Mouse (Mus musculus) embryonic fibroblast, embryonic 13.5 days (primary cell): ENCODE data around the gene Maff. TPM values are rescaled to one million over a fixed set of nuclear protein-coding genes. Genes with fewer than 3 reads are reported as not detected.

Experiments
- H3K27ac ChIP-seq: 2 replicates; pipeline ENCODE4 v1.5.1; 2012; ENCODE audit warnings: low read length, control low read depth, inconsistent platforms; ENCODE audit not compliant: insufficient read depth
- H3K4me1 ChIP-seq: 2 replicates; pipeline ENCODE4 v1.6.1; 2011; ENCODE audit warnings: low read length; ENCODE audit not compliant: control insufficient read depth, insufficient read depth
- H3K4me3 ChIP-seq: 2 replicates; pipeline ENCODE4 v1.5.1; 2011; ENCODE audit warnings: mild to moderate bottlenecking, control low read depth, low read length; ENCODE audit not compliant: insufficient read depth
- CTCF ChIP-seq: IDR thresholded peaks from 2 replicates; pipeline ENCODE4 v1.5.1; 2011; ENCODE audit warnings: mild to moderate bottlenecking, control low read depth, low read length, moderate library complexity, borderline replicate concordance; ENCODE audit not compliant: insufficient read depth
- POLR2A ChIP-seq: IDR thresholded peaks from 2 replicates; pipeline ENCODE4 v1.6.1; 2011; ENCODE audit warnings: low read depth, mild to moderate bottlenecking, control low read depth, low read length, moderate library complexity
- polyA plus RNA-seq: library from polyadenylated mRNA; stranded (reverse); fragments of >200 nt; gene quantifications from 2 replicates; pipeline ENCODE4 v1.2.4, GENCODE M21; 2011; ENCODE audit warnings: low read depth; ENCODE audit not compliant: missing spikeins, insufficient read length

Gene Maff
- polyA plus RNA-seq, 1 experiment = 11.7 TPM

DNA sequence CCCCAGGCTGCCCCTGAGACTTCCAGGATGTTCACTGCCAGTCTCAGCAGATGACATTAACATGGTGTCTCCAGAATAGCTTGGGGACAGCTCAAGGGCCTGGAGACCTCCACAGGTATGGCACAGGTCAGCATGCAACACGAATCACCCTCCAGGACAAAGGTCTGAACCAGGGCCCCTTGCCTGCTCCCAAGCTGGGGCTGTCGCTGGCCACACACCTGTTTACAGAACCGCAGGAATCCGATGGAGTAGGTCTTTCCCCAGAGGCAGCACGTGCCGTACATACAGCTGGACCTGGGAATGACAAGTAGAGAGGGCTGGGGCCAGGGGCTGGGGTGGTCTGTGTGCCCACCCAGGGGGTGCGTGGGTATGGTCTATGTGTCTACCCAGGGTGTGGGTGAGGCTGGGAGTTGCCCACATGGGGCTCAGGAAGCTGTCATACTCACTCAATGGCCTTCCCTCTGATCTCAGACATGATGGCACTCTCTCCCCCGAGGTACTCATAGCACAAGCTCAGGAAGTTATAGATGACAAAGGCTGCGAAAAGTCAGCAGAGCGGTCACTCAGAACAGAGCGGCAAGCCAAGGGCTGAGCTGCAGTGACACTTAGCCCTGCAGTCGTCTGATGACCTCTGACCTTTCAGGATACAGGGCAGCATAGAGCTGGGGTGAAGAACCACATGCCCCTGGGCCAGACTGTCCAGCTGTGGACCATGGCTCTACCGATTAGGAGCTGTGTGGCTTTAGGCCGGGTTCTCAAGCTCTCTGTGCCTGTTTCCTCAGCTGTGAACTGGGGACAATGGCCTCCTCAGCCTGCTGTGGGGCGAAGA is 23.2 kb downstream of the Maff start:
- H3K4me3 ChIP-seq = no peak overlapping the region
- H3K4me1 ChIP-seq = peaks cover 6% of the 10 kb centered on the region; the same call in 1 of the 2 replicates
- no peak for TF ChIP-seq POLR2A
- TF ChIP-seq CTCF = no peak
- H3K27ac ChIP-seq = no peak overlapping the region

DNA sequence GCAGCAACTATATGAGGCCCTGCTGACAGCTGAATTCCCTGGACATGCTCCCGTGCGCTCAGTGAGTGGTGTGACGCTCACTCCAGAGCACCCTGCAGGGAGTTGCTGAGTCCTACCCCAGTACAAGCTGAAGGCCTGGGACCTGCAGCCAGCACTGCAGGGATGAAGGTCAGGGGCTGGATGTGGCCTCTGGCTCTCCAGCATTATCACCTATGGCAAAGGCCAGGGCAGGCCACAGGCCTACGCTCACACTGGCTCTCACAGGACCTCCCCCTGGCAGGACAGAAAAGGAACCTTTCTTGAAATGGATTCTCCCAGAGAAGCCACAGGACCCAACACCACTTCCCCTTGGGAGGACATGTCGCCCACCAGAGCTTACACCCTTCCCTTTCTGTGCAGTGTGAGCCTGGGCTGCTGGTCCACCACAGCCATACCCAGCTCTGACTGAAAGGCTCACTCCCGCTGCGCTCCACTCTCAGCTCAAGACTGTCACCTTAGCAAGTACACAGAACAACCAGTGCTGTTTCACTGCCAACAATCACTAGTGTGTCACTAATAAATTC is 23.9 kb downstream of the Maff start:
- Histone ChIP-seq H3K4me3 (no peak overlapping the region), H3K27ac (no peak overlapping the region), H3K4me1 (peaks cover 6% of the 10 kb centered on the region; the same call in 1 of the 2 replicates)
- no peak for TF ChIP-seq CTCF
- no peak for TF ChIP-seq POLR2A

DNA sequence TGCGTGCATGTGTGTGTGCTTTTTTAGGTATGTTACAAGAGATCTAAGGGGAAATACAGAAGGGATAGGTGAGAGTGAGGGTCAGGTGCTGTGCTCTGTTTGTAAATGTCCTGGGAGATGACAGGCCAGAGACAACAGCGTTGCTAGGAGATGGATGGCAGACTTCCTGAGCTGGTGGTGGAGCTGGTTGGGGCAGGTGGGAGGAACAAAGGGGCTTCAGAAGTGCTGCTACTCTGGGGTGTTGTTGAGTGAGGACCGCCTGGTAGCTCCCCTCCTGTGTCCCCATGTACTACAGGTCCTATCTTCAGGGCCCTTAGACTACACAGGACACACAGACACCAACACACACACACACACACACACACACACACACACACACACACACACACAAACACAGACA is 28.3 kb downstream of the Maff start:
- Histone ChIP-seq H3K27ac (no peak overlapping the region), H3K4me3 (no peak overlapping the region), H3K4me1 (no peaks in the 10 kb centered on the region)
- TF ChIP-seq CTCF (no peak), POLR2A (no peak)

DNA sequence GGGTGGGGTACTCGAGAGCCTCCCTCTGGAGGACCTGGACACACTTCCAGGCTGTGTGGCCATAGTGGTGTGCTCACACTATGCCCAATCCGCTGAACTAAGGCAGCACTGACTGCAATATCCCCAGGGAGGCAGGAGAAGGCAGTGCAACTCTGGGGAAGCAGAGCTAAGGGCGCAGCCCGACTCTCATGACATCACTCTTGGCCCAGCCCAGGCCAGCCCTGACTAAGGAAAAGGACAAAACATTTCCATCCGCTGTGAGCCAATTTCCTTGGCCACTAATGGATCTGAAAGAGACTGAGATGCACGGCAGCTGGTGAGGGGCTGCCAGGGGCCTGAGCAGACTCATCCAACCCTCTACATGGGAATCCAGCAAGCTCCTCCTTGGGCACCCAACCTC is 31.3 kb downstream of the Maff start:
- H3K27ac ChIP-seq = no peak overlapping the region
- H3K4me3 ChIP-seq = no peak overlapping the region
- TF ChIP-seq CTCF = peak; percentile 41; the same call in 1 of the 2 replicates
- TF ChIP-seq POLR2A = no peak

DNA sequence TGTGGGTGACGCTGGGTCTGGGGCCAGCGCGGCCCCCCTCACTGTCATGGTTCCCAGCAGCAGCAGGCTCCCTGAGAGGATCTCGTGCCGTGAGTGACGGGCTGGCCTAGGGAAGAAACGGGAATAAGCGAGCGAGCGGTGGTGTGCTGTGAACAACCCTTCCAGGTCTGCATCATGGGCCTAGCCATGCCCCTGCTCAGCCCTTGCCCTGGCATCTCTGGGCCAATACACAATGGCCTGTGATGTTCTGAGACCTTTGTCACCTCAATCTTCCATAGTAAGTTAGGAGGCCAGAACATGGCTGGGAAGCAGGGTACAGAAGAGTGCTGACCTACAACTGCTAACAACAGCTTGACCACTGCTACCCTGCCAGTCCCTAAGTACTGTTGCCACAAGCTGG is 32.2 kb downstream of the Maff start:
- TF ChIP-seq CTCF (no peak), POLR2A (no peak)
- H3K27ac ChIP-seq = no peak overlapping the region
- H3K4me1 ChIP-seq = no peaks in the 10 kb centered on the region
- no peak overlapping the region for H3K4me3 ChIP-seq

More for the DNA sequence above, 31.3 kb downstream of the Maff start:
- no peaks in the 10 kb centered on the region for H3K4me1 ChIP-seq

DNA sequence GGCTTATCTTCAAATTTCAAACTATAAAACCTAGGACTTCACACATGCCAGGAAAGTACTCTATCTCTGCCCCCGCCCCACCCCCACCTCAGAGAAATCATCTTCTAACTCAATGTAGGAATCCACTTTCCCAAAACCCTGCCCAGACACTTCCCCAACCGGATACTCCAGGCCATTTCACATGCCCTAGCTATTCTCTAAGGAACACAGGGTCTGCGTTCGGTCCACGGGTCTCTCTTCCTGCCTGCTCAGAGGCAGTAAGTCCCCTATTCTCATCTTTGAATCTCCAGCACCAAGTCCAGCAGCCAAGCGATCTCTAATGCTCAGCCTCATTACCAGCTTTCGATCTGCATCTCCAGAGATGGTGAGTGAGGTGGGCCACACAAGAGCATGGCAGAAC is 33.2 kb downstream of the Maff start:
- no peak overlapping the region for H3K27ac ChIP-seq
- H3K4me1 ChIP-seq = no peaks in the 10 kb centered on the region
- no peak overlapping the region for H3K4me3 ChIP-seq
- TF ChIP-seq POLR2A = no peak
- no peak for TF ChIP-seq CTCF

DNA sequence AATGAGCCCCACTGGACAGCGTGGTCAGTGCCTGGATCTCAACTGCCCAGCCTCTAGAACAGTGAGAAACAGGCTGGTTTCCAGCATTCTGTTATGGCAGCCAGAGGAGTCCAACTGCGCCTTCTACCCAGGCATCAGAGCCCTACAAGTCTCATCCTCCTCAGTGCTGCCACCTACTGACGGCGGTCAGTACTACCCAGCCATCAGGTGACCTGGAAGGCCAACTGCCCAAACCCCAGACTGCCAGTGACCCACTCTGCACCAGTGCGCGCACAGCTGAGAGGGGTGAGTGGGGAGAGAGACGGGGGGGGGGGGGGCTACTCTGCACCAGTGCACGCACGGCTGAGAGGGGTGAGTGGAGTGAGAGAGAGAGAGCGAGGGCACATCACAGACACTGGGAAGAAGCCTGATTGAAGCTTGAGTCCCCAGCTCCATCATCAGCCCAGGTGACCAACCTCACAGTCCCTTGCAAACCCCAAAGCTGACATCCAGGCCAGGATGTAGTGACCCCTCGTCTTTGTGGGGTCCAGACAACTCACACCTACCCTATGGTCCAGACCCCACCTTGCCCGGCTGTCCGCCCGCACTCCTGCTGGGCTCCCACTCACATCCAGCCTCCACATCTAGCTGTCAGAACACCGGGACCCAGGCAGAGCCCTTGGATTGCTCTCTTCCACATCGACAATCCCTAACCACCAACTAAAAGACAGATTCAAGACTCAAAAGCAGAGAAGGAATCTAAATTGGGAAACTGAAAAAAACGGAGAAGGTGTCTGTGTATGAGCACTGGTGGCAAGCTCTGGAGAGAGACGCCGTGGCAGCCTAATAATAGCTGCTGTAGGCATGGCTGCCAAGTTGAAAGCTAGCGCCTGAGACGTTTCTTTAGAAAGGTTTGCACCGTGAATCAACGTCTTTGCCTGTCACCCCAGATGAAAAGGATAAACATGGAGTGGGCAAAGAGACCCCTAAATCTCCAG is 34.3 kb downstream of the Maff start:
- H3K4me3 ChIP-seq = no peak overlapping the region
- TF ChIP-seq CTCF (peak; percentile 78; the same call in 1 of the 2 replicates), POLR2A (no peak)
- no peaks in the 10 kb centered on the region for H3K4me1 ChIP-seq
- H3K27ac ChIP-seq = no peak overlapping the region

DNA sequence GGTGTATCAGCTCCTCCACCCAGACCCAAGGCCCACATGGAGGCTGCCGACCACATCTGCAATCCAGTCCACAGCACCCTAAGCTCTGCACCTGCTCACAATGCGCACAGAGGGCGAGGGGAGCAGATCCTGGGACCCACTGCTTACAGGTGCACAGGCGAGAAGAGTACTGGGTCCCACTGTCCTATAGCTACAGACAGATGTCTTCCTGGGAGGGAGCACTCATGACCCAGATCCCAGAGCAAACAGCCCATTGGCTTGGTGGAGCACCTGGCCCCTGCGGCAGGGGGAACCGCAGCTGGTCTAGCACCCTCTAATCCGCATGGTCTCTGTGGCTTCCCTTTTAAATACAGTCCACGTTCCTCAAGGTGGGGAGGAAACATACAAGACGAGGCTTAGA is 35.2 kb downstream of the Maff start:
- Histone ChIP-seq H3K4me3 (no peak overlapping the region), H3K27ac (no peak overlapping the region), H3K4me1 (no peaks in the 10 kb centered on the region)
- no peak for TF ChIP-seq POLR2A
- no peak for TF ChIP-seq CTCF

DNA sequence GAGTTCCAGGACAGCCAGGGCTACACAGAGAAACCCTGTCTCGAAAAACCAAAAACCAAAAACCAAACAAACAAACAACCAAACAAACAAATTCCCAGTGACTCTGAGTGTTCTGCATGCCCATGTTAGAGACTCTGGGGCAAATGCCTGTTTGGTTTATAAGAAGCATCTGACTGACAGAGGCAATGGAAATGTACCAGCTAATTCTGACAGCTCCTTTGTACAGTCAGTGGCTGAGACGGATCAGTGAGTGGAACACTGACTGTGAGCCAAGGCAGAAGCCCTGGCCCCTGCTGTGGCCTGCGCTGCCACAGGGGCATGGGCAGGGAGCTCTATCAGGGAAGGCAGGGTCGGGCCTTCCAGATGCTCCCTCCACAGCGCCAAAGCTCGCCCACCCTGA is 40.7 kb downstream of the Maff start:
- no peak overlapping the region for H3K4me3 ChIP-seq
- TF ChIP-seq CTCF = no peak
- no peak for TF ChIP-seq POLR2A
- peaks cover 13% of the 10 kb centered on the region for H3K4me1 ChIP-seq
- no peak overlapping the region for H3K27ac ChIP-seq

DNA sequence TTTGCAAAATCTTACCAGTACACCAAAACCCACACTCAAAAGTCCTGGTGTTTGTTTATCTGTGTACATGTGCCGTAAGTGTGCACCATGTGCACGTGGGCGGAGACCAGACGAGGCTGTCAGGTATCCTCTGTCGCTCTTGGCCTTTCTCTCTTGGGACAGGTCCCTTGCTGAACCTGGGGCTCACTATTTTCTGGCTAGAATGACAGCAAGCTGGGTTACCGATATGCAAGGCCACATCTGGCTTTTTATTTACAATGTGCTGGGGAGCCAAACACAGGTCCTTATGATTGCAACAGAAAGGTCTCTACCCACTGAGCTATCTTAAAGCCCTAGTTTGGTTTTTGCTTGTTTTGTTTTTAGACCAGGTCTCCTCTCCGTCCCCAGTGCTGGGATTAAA is 41.2 kb downstream of the Maff start:
- H3K4me3 ChIP-seq = no peak overlapping the region
- TF ChIP-seq POLR2A = no peak
- no peak for TF ChIP-seq CTCF
- H3K27ac ChIP-seq = no peak overlapping the region
- H3K4me1 ChIP-seq = peaks cover 17% of the 10 kb centered on the region
